Mouse (Mus musculus): ENCODE measurements around the gene Olfr95.
"Not testable (repeated sequence)": the region's sequence is repeated elsewhere in the genome, so short reads cannot be mapped to it uniquely, and the experiment has no call there.

Olfr95 gene

GRCm38 (mm10) chr17:37213018-37213417, at the start of gene Olfr95:
Gene Olfr95, minus strand, starts transcription at chr17:37213118.
- no peaks in the 10 kb centered on the region for H3K36me3 ChIP-seq (ENCODE audit: insufficient read depth, low read length)
- no peak for TF ChIP-seq CTCF (conservative IDR thresholded peaks at IDR 0.05; ENCODE audit: low read length)
- TF ChIP-seq POU5F1 (IDR thresholded peaks at IDR 0.05; ENCODE audit: borderline replicate concordance, low read length): no peak
- TF ChIP-seq NANOG (IDR thresholded peaks at IDR 0.05; ENCODE audit: borderline replicate concordance, low read length): no peak
- H3K4me1 ChIP-seq (replicated peaks; ENCODE audit: low read depth, low read length): peaks cover 12% of the 10 kb centered on the region
- peaks cover 16% of the 10 kb centered on the region for H3K9me3 ChIP-seq (ENCODE audit: low read length)
- peaks cover 30% of the 10 kb centered on the region for H3K27me3 ChIP-seq (ENCODE audit: insufficient read depth, low read length)
- H3K4me3 ChIP-seq (replicated peaks; ENCODE audit: low read length): no peak within 1 kb of the TSS

- TF ChIP-seq CTCF (conservative IDR thresholded peaks at IDR 0.05; ENCODE audit: low read length) (peak; percentile 43), NANOG (IDR thresholded peaks at IDR 0.05; ENCODE audit: borderline replicate concordance, low read length) (no peak)
- Histone ChIP-seq H3K4me1 (replicated peaks; ENCODE audit: low read depth, low read length) (peaks cover 13% of the 10 kb centered on the region), H3K4me3 (replicated peaks; ENCODE audit: low read length) (no peak overlapping the region), H3K9me3 (ENCODE audit: low read length) (no peaks in the 10 kb centered on the region), H3K36me3 (ENCODE audit: insufficient read depth, low read length) (no peaks in the 10 kb centered on the region), H3K27me3 (ENCODE audit: insufficient read depth, low read length) (no peaks in the 10 kb centered on the region)
Measured at GRCm38 (mm10) chr17:37250544-37250943, 37.6 kb upstream of the Olfr95 start.

- Histone ChIP-seq H3K36me3 (ENCODE audit: insufficient read depth, low read length) (no peaks in the 10 kb centered on the region), H3K27me3 (ENCODE audit: insufficient read depth, low read length) (no peaks in the 10 kb centered on the region), H3K9me3 (ENCODE audit: low read length) (no peaks in the 10 kb centered on the region), H3K4me3 (replicated peaks; ENCODE audit: low read length) (no peak overlapping the region), H3K4me1 (replicated peaks; ENCODE audit: low read depth, low read length) (peaks cover 22% of the 10 kb centered on the region)
- TF ChIP-seq NANOG (IDR thresholded peaks at IDR 0.05; ENCODE audit: borderline replicate concordance, low read length) (no peak), CTCF (conservative IDR thresholded peaks at IDR 0.05; ENCODE audit: low read length) (no peak), POU5F1 (IDR thresholded peaks at IDR 0.05; ENCODE audit: borderline replicate concordance, low read length) (no peak)
Measured at GRCm38 (mm10) chr17:37249460-37249859, 36.5 kb upstream of the Olfr95 start.

GRCm38 (mm10) chr17:37246715-37247114, 33.8 kb upstream of the Olfr95 start:
- Histone ChIP-seq H3K4me1 (replicated peaks; ENCODE audit: low read depth, low read length) (peaks cover 22% of the 10 kb centered on the region), H3K36me3 (ENCODE audit: insufficient read depth, low read length) (no peaks in the 10 kb centered on the region), H3K27me3 (ENCODE audit: insufficient read depth, low read length) (no peaks in the 10 kb centered on the region), H3K4me3 (replicated peaks; ENCODE audit: low read length) (no peak overlapping the region), H3K9me3 (ENCODE audit: low read length) (peaks cover 6% of the 10 kb centered on the region)
- no peak for TF ChIP-seq NANOG (IDR thresholded peaks at IDR 0.05; ENCODE audit: borderline replicate concordance, low read length)
- TF ChIP-seq POU5F1 (IDR thresholded peaks at IDR 0.05; ENCODE audit: borderline replicate concordance, low read length): no peak
- no peak for TF ChIP-seq CTCF (conservative IDR thresholded peaks at IDR 0.05; ENCODE audit: low read length)

GRCm38 (mm10) chr17:37242198-37242597, 29.3 kb upstream of the Olfr95 start:
- TF ChIP-seq POU5F1 (IDR thresholded peaks at IDR 0.05; ENCODE audit: borderline replicate concordance, low read length) (no peak), CTCF (conservative IDR thresholded peaks at IDR 0.05; ENCODE audit: low read length) (no peak), NANOG (IDR thresholded peaks at IDR 0.05; ENCODE audit: borderline replicate concordance, low read length) (no peak)
- Histone ChIP-seq H3K36me3 (ENCODE audit: insufficient read depth, low read length) (no peaks in the 10 kb centered on the region), H3K4me3 (replicated peaks; ENCODE audit: low read length) (no peak overlapping the region), H3K9me3 (ENCODE audit: low read length) (peaks cover 26% of the 10 kb centered on the region), H3K27me3 (ENCODE audit: insufficient read depth, low read length) (no peaks in the 10 kb centered on the region), H3K4me1 (replicated peaks; ENCODE audit: low read depth, low read length) (peaks cover 22% of the 10 kb centered on the region)

- H3K36me3 ChIP-seq (ENCODE audit: insufficient read depth, low read length); H3K4me1 ChIP-seq (replicated peaks; ENCODE audit: low read depth, low read length); H3K4me3 ChIP-seq (replicated peaks; ENCODE audit: low read length); H3K27me3 ChIP-seq (ENCODE audit: insufficient read depth, low read length): not testable (repeated sequence)
- peaks cover 25% of the 10 kb centered on the region for H3K9me3 ChIP-seq (ENCODE audit: low read length)
Measured at GRCm38 (mm10) chr17:37237230-37237629, 24.3 kb upstream of the Olfr95 start, which contains the start of gene Olfr97. Gene Olfr97, minus strand, starts transcription at chr17:37237330.

- Histone ChIP-seq H3K36me3 (ENCODE audit: insufficient read depth, low read length) (no peaks in the 10 kb centered on the region), H3K4me1 (replicated peaks; ENCODE audit: low read depth, low read length) (no peaks in the 10 kb centered on the region; the same call in 1 of the 2 replicates), H3K9me3 (ENCODE audit: low read length) (peaks cover 5% of the 10 kb centered on the region), H3K27me3 (ENCODE audit: insufficient read depth, low read length) (no peaks in the 10 kb centered on the region), H3K4me3 (replicated peaks; ENCODE audit: low read length) (no peak overlapping the region)
- TF ChIP-seq CTCF (conservative IDR thresholded peaks at IDR 0.05; ENCODE audit: low read length) (0 out of 2 replicates have a peak, but pooled peaks have one; percentile 28), POU5F1 (IDR thresholded peaks at IDR 0.05; ENCODE audit: borderline replicate concordance, low read length) (no peak)
Measured at GRCm38 (mm10) chr17:37221879-37222278, 9.0 kb upstream of the Olfr95 start.

GRCm38 (mm10) chr17:37219846-37220245, 6.9 kb upstream of the Olfr95 start, which contains the start of gene Olfr96:
Gene Olfr96, plus strand, starts transcription at chr17:37220146.
- TF ChIP-seq NANOG (IDR thresholded peaks at IDR 0.05; ENCODE audit: borderline replicate concordance, low read length) (no peak), CTCF (conservative IDR thresholded peaks at IDR 0.05; ENCODE audit: low read length) (no peak), POU5F1 (IDR thresholded peaks at IDR 0.05; ENCODE audit: borderline replicate concordance, low read length) (no peak)
- H3K4me3 ChIP-seq (replicated peaks; ENCODE audit: low read length): no peak within 1 kb of the TSS

GRCm38 (mm10) chr17:37218486-37218885, 5.6 kb upstream of the Olfr95 start:
- TF ChIP-seq CTCF (conservative IDR thresholded peaks at IDR 0.05; ENCODE audit: low read length): no peak
- no peak for TF ChIP-seq POU5F1 (IDR thresholded peaks at IDR 0.05; ENCODE audit: borderline replicate concordance, low read length)
- TF ChIP-seq NANOG (IDR thresholded peaks at IDR 0.05; ENCODE audit: borderline replicate concordance, low read length): no peak
- H3K36me3 ChIP-seq (ENCODE audit: insufficient read depth, low read length): no peaks in the 10 kb centered on the region
- H3K27me3 ChIP-seq (ENCODE audit: insufficient read depth, low read length): no peaks in the 10 kb centered on the region

More at GRCm38 (mm10) chr17:37219846-37220245, 6.9 kb upstream of the Olfr95 start, which contains the start of gene Olfr96:
- Histone ChIP-seq H3K27me3 (ENCODE audit: insufficient read depth, low read length) (no peaks in the 10 kb centered on the region), H3K4me1 (replicated peaks; ENCODE audit: low read depth, low read length) (no peaks in the 10 kb centered on the region; the same call in 1 of the 2 replicates), H3K9me3 (ENCODE audit: low read length) (peaks cover 12% of the 10 kb centered on the region), H3K36me3 (ENCODE audit: insufficient read depth, low read length) (no peaks in the 10 kb centered on the region)

More at GRCm38 (mm10) chr17:37218486-37218885, 5.6 kb upstream of the Olfr95 start:
- Histone ChIP-seq H3K4me1 (replicated peaks; ENCODE audit: low read depth, low read length) (no peaks in the 10 kb centered on the region), H3K9me3 (ENCODE audit: low read length) (peaks cover 16% of the 10 kb centered on the region), H3K4me3 (replicated peaks; ENCODE audit: low read length) (no peak overlapping the region)
